Mouse (Mus musculus): ENCODE results near the gene Mllt6. TPM values are rescaled to one million over a fixed set of nuclear protein-coding genes. Genes with fewer than 3 reads are reported as not detected.
"Not testable (repeated sequence)": the region's sequence is repeated elsewhere in the genome, so short reads cannot be mapped to it uniquely, and the experiment has no call there.

Gene Mllt6
- total RNA-seq, 4 experiments from 2014 or later: 141 to 184 (median 161) TPM

DNA sequence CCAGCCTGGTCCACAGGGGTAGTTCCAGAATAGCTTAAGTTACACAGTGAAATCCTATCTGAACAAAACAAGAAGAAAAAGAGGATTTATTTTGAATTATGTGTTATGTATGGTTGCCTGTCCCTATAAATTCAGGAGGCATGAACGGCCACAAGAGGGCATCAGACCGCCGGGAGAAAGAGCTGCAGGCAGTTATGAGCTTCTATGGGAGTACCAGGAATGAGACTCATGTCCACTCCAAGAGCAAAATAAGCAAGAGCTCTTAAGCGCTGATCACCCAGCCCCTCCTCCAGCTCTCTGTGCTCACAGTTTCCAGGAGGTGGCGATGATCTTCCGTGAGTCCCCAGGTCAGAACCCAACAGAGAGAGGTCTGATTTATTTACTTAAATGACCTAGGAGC lies 18.4 kb upstream of the Mllt6 start:
- DNase-seq (ENCODE audit: low spot score in 2 of 2): no peak

DNA sequence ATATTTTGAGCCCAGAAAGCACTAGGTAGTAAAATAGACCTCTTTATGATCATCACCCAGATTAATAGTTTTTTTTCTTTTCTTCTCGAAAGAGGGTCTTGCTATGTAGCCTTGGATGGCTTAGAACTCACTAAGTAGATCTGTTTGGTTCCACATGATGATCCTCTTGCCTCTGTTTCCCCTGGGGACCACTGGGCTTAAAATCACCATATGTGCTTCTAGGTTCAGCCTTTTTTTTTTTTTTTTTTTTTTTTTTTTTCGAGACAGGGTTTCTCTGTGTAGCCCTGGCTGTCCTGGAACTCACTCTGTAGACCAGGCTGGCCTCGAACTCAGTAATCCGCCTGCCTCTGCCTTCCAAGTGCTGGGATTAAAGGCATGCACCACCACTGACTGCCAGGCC lies 14.7 kb upstream of the Mllt6 start:
- DNase-seq (ENCODE audit: low spot score in 2 of 2): not testable (repeated sequence)

DNA sequence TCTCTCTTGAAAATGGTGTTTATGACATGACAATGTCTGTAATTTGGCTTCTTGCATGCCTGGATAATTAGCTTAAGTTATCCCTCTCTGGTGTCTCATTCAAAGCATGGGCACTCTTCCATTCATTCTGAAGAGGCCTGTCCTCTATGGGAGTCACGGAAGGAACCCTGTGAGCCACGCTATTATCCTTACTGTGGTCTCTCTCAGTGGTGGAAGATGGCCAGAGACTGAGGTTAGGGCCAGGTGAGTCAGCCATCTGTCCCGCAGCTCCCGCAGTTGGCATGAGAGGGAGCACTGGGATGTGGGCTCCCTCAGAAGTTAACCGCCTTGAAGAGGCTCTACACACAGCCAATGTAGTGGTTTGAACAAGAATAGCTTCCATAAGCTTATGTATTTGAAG lies 12.9 kb upstream of the Mllt6 start:
- DNase-seq (ENCODE audit: low spot score in 2 of 2): no peak

DNA sequence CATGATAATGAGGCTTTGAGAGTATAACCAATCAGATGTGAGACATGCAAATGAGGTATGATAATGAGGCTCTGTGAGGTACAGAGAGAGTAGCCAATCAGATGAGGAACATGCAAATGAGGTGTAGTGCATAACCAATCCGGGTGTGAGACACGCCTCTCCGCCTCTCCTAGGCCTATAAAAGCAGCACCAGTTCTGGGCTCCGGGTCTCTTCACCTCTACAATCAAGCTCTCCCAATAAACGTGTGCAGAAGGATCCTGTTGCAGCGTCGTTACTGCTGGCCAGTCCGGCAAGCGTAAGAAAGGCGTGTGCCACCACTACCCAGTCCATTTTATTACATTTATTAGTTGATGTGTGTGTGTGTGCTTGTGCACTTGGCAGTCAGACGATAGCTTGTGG lies 9.8 kb upstream of the Mllt6 start:
- DNase-seq (ENCODE audit: low spot score in 2 of 2): not testable (repeated sequence)

DNA sequence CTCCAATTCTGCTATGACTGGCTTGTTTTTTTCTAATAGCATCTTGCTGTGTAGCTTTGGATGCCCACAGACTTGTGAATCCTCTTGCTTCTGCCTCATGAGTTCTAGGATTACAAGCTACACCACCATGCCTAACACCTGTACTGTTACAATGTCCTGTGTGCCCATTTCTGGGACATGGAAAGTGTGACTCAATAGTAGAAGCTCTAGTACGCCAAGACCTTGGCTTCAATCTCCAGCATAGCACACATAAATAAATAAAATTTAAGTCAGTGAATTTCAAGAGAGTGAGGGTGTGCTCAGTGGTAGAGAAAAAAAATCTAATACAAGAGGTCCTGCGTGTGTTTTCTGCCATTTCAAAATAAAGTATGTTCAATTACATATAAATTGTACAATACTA lies 9.0 kb upstream of the Mllt6 start:
- DNase-seq (ENCODE audit: low spot score in 2 of 2): no peak

DNA sequence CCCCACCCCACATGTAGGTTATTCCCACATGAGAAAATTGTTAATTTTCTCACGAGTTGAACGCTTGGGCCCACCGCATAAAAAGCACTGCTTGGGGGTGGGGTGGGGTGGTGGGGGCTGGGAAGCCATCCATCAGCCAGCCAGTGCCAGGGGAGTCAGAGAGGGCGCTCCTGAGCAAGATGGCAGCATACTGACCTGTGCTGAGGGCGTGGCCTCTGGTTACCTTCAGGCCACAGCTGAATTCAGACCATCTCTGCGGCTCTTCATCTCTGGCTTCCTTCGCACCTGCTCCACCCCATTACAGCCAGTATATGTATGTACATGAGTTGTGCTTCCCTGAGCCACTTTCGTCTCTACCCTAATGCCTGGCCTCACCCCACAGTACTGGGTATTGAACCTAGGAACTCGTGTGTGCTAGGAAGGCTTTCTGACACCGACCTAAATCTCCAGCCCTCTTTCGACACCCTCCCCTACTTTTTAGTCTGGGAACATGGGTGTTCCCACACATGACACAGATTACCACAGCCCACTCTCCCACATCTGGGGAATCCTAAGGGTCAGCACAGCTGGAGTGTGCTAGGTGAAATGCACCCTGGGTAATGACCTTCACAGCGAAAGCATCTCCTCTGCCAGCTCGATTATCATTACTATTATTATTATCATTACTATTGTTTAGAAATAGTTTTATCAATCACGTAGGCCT lies 6.8 kb upstream of the Mllt6 start:
- DNase-seq (ENCODE audit: low spot score in 2 of 2): no peak

DNA sequence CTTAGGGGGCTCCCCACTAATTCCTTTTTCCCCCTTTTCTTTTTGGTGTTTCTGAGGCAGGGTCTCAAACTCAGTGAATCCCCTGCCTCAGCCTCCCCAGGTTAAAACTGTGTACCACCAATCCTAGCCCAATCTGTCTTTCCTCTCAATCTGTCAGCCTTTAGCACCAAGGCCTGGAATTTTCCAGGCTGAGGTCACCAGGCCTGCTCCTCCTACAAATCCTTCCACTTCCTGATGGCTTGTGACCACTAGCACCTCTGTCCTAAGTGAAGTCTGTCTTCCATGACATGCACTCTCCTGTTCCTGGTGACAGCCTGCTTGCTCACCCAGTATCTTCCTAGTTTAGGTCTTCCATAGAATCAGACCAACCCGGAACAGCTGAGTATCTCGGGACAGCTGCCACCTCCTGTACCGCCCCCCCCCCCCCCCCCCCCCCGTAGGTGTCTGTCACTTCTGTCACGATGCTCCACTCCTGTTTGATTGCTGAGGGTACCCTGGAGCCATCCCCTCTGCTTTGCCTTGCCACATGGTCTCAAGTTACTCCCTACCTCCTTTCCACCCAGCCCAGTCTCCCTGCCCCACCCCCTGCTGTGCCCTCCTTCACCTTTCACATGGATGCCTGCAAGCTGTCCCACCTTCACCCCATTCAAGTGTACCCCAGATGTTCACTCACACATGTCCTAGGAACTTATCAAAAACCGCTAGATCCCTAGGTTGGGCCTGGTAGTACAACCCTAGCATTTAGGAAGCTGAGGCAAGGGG lies 5.8 kb upstream of the Mllt6 start:
- no peak for DNase-seq (ENCODE audit: low spot score in 2 of 2)

DNA sequence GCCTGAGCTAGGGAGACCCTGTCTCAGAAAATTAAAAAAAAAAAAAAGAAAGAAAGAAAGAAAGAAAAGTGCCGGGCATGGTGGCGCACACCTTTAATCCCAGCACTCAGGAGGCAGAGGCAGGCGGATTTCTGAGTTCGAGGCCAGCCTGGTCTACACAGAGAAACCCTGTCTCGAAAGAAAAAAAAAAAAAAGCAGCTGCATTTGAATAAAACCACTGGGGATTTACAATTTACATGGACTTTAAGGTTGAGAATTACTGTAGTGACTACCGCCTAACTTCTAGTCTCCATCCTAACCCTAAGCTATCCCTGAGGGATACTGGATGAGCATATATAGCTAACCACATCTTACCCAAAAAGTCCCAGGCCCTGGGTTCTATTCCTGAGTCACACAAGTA lies 5.2 kb upstream of the Mllt6 start:
- not testable (repeated sequence) for DNase-seq (ENCODE audit: low spot score in 2 of 2)

DNA sequence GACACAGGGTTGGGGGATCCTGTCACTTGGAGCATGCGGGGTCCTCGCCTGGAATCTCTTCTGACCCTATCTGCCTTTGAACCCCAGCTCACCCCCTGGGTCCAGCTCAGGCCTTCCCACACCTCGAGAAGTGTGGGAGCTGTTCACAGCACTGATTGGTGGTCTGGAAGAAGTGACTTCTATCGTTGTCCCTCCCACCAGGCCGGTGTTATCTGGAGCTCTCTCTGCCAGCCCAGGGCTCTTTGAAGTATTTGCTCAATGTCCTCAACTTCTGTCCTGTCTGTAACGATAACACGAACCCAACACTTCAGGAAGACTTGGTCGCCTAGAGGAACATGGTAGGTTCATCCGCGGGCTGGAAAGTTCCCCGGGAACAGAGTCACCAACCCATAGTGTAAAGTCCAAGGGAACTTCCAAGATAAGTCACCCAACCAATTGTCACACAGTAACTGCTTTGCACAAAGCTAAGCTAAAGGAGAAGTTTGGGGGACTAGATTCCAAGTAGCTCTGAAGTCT lies 4.4 kb upstream of the Mllt6 start:
- no peak for DNase-seq (ENCODE audit: low spot score in 2 of 2)

DNA sequence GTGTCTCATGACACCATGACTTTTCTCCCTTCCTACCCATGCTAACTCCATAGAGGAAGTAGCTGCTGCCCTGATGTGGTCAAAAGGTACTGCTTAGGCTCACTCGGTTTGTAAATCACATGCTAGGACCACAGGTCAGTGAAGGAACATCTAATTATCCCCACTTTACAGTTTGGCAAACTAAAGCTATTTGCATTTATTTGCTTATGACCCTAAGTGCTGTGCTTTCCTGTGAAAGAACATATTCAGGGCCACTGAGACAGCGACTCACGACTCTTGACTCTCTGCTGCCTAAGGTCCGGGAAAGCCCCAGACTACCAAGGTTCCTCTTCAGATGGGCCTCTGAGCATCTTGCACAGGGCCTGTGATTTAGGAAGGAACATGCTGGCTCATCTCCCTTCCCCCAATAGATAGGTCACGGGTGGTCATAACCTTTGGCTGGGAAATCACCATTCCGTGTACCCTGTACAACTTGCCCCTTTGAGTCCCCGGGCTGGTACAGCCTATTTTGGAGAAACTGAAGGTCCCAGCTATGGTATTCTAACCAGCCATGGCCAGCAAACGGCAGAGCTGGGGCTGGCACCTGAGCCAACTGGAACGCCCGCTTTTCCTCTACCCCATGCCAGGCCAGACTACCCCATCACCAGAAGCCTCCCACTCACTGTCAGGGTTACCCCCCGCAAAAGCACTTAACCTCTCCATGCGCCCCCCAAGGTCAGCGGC lies 3.8 kb upstream of the Mllt6 start:
- DNase-seq (ENCODE audit: low spot score in 2 of 2): no peak

DNA sequence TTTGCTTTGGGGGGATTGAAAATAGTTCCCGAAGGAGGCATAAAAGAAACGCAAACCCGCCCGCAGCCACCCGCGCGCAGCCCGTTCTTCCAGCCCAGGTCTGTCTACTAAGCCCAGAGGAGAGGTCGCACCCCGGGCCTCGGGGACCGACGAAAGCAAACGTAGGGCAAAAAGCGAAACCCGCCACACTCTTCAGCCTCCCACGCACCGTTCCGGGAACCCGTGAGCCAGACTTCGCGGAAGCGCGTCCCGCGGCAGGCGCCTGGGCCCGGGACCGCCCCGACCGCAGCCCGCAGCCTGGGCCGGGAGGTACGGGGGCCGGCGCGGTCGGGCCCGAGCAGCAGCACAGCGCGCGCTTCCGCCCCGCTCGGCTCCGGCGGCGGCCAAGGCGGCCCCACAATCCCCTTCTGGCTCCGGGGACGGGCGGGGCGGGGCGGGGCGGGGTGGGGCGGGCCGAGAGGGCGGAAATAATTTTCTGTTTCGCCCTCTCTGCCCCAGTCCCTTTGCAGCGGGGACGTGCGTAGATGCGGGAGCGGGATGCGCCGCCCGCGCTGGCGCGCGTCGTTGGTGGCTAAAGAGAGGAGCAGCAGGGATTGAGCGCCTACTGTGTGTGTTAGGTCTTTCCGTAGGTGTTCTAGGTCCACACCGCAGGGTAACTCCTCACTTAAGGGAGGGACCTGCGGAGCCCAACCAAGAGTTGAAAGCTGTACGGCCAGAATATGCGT lies 3.1 kb upstream of the Mllt6 start:
- peak in 1 of 2 experiments; percentile 60 for DNase-seq (ENCODE audit: low spot score in 2 of 2)

DNA sequence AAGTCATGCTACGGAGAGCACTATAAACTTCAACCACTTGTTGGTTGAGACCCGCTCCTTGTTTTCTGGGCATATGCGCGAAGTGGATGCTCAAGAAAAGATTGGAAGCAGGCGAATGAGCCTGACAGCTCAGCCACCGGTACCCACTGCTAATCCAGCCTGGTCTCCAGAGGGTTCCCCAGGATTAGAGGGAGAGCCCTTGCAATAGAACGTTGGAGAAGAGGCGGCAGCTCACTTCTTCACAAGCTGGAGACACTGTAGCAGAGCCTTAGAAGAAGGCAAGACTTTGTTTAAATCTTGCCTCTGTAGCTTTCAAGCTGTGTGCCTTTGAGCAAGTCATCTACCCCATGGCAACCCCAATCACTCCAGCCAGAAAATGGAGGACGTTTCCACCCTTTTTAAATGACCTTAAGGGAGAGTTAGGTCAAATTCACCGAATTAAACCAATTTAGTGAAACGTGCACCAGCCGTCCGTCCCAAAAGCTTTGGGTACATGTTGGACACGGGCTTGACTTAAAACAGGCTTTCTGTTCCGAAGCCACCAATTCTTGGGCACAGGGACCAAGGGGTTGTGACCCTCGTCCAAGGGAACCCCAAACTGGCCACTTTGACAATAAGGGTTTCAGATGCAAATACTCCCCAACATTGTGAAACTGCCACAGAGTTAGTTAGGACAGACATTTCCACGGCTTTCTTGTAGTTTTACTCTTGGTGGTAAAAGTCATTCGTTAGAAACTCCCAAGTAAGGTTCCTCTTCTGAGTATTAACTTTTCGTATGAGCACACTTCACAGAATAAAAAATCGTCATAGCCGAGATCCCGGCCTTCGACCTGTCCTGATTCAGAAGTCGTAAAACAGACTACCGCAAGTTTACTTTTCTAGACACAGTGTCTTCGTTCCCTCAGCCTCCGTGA lies 2.2 kb upstream of the Mllt6 start:
- no peak for DNase-seq (ENCODE audit: low spot score in 2 of 2)

DNA sequence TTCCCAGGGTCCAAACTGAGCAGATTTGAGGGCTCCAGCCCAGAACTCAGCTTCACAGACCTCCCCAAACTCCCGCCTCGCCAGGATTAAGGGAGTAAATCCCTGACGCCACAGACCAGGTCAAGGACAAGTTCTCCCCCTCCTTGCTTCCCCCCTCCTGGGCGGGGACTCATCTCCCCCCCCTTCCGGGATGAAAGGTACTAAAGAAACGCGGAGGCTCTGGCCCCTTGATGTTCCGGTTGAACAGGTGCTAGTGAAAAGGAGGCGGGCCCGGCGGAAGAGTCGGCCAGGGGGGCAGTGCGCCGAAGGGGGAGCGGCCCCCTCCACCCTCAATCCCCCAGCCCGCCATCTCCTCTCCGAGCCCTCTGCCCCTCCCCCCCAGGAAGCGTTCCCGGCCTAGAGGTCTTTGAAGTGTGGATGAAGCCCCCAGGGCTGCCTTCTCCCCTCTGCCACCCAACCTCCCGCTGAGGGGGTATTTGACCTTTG lies 1.5 kb upstream of the Mllt6 start:
- DNase-seq (ENCODE audit: low spot score in 2 of 2): no peak

DNA sequence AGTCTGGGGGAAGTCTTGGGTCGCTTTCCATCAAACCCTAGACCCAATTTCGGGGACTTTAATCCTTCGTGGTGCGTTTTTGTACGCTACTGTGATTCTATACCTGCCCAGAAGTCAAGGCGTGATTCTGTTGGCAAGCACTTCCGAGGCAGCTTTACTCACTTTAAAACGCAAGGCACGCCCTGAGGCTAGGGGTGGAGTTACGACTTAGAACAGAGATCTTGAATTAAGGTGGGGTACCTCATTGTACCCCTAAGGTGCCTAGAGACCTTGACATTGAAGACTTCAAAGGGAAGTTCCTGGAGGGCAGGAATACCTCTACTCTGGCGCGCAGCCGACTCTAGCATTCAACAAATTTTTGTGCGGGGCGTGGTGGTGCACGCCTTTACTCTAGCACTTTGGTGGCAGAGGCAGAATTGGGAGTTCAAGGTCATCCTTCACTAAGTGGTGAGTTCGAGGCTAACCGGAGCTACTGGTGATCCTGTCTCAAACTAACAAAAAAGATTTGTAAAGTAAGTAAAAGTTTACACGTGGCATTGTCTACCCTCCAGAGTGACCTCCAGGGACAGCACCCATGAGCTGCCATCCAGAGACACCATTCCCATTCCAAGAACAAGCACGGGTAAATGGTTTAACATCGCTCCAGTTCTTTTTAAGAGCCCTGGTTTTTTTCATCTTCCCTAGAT lies 864 bp upstream of the Mllt6 start:
- no peak for DNase-seq (ENCODE audit: low spot score in 2 of 2)

DNA sequence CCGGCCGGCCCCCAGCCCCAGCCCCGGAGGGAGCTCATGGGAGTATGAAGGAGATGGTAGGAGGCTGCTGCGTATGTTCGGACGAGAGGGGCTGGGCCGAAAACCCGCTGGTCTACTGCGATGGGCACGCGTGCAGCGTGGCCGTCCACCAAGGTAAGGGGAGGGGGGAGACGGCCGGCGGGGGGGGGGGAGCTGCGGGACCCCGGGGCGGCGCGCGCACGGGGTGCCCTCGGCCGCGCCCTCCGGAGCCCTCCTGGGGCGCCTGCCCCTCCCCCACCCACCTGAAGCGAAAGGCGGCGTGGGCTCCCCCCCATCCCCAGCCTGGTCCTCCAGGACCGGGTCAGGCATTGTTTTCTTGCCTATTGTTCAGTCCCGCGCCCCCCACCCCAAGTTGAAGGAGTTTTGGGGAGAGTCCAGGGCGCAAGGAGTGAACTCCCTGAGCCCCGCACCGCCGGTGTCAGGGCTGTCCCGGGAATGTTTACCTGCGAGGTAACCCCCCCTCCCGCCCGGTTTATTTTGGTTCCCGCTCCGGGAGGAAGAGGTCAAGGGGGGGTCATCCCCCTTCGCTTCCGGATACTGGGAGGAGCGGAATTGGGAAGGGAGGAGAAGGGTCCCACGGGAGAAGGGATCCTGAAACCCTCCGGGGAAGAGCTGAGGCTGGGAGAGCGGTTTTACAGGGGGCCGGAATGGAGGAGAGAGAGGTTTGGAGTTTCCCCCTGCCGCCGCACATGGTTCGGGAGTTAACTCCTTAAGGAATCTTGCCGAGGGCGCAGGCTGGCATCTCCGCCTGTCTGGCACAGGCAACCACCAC lies 519 bp downstream of the Mllt6 start:
- no peak for DNase-seq (ENCODE audit: low spot score in 2 of 2)

DNA sequence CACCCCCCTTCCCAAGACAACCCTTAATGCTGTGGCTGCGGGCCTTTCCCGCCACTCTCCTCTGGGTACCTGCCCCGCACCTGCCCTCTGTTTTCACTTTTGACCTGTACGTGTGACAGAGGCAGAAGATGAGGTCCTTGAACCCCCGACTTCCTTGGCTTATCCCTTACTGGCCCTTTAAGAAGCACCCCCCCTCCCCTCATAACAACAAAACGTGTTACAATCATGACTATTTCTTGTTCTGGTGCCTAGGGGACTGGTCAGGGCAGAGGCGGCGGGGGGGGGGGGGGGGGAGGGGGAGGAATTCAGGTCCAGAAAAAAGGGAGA lies 1.1 kb downstream of the Mllt6 start:
- DNase-seq (ENCODE audit: low spot score in 2 of 2): no peak

DNA sequence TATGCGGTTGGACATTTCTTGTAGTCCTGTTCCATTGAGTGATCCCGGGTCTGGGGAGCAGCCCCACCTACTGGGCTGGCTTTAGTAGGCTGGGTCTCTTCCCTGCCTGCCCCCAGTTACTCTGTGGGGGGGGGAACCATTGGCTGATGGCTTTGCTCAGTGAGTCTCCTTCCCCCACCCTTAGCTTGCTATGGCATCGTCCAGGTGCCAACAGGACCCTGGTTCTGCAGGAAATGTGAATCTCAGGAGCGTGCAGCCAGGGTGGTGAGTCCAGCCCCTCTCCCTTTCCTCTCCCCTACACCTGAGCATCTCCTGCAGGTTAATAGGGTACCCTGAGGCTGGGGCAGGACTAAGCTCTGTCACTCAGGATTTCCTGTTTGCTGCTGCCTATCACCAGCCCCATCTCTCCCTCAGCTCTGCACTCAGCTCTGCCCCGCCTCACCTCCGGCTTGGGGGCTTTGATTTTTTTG lies 1.6 kb downstream of the Mllt6 start:
- no peak for DNase-seq (ENCODE audit: low spot score in 2 of 2)

DNA sequence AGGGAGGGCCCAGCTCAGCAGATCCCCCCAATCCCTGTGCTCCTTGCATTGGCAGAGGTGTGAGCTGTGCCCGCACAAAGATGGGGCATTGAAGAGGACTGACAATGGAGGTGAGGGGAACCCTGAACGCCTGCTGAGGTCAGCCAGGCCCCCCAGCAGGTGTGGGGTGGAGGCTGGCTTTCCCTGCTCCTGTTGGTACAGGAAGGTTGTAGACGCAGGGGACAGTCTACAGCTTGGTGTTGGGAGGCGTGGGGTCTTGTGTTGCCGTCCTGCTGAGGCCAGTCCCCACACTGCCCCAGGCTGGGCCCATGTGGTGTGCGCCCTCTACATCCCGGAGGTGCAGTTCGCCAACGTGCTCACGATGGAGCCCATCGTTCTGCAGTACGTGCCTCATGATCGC lies 2.2 kb downstream of the Mllt6 start:
- DNase-seq (ENCODE audit: low spot score in 2 of 2): no peak

DNA sequence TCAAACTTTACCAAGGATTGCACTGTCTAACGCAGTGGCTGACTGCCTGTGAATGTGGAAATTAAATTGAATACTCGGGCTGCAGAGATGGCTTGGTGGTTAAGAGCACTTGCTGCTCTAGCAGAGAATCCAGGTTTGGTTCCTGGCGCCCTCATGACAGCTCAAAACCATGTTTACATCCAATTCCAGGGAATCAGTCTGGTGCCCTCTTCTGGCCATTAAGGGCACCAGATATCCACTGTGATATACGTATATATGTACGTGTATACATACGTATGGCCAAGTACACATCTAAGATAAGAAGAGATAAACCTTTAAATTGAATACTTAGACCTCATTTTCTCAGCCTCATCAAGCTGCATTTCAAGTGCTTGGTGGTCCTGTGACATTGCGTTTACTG lies 3.0 kb downstream of the Mllt6 start:
- no peak for DNase-seq (ENCODE audit: low spot score in 2 of 2)
